Mouse (Mus musculus) CH12.LX (cell line): ENCODE results near the gene Cep170.

ENCODE experiments used
- CTCF ChIP-seq, 2 experiments: IDR thresholded peaks in 1 of 2; conservative IDR thresholded peaks in 1 of 2; 2 replicates each; pipeline ENCODE4 v1.5.1; 2011 to 2012; ENCODE audit warnings: low read depth in 2 of 2, low read length in 2 of 2, improper control_type of control experiment in 1 of 2, inconsistent platforms in 1 of 2, mild to moderate bottlenecking in 1 of 2, moderate library complexity in 1 of 2
- GABPA ChIP-seq: IDR thresholded peaks from 2 replicates; pipeline ENCODE4 v1.6.1; 2012; ENCODE audit warnings: low read depth, low read length, improper control_type of control experiment, inconsistent platforms; ENCODE audit not compliant: insufficient replicate concordance
- HCFC1 ChIP-seq: IDR thresholded peaks from 2 replicates; pipeline ENCODE4 v1.6.1; 2012; ENCODE audit warnings: low read depth, mild to moderate bottlenecking, inconsistent platforms, low read length, improper control_type of control experiment
- MAZ ChIP-seq: IDR thresholded peaks from 2 replicates; pipeline ENCODE4 v1.6.1; 2012; ENCODE audit warnings: low read depth, mild to moderate bottlenecking, inconsistent platforms, low read length, improper control_type of control experiment, moderate library complexity
- MXI1 ChIP-seq: IDR thresholded peaks from 2 replicates; pipeline ENCODE4 v1.6.1; 2011; ENCODE audit warnings: mild to moderate bottlenecking, low read depth, low read length, improper control_type of control experiment
- POLR2A ChIP-seq: IDR thresholded peaks from 2 replicates; pipeline ENCODE4 v1.6.1; 2011; ENCODE audit warnings: low read depth, mild to moderate bottlenecking, improper control_type of control experiment, low read length
- SMC3 ChIP-seq: IDR thresholded peaks from 2 replicates; pipeline ENCODE4 v1.6.1; 2011; ENCODE audit warnings: low read depth, low read length, improper control_type of control experiment
- UBTF ChIP-seq: IDR thresholded peaks from 2 replicates; pipeline ENCODE4 v1.6.1; 2012; ENCODE audit warnings: low read depth, mild to moderate bottlenecking, inconsistent platforms, low read length, improper control_type of control experiment, moderate library complexity
- USF1 ChIP-seq: IDR thresholded peaks from 2 replicates; pipeline ENCODE4 v1.6.1; 2014; ENCODE audit warnings: low read depth, mild to moderate bottlenecking, inconsistent platforms, low read length, improper control_type of control experiment

DNA sequence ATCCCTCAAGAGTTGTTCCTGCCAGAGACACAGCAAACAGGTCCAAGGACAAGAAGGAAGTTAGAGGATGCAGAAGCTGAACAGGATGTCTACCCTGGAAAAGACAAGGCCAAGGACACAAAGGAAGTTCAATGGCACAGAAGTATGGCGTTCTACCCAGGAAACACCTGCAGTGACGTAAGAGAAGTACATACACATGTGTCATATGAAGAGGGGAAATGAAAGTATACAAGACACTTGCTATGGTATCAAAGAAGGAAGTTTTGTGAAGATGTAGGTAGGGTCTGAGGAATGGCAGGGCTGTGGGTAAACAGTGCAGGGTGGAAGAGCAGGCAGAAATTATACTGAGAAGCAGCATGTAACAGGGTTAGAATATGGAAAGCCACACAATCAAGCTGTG is 81.0 kb downstream of the Cep170 start:
- TF ChIP-seq CTCF (conservative IDR thresholded peaks at IDR 0.05 in 1 of 2, IDR thresholded peaks at IDR 0.05 in 1 of 2; ENCODE audit: low read depth in 2 of 2, low read length in 2 of 2), result no peak
- TF ChIP-seq GABPA, result no peak
- no peak for TF ChIP-seq UBTF
- TF ChIP-seq HCFC1, result no peak
- TF ChIP-seq POLR2A, result no peak
- no peak for TF ChIP-seq MXI1
- TF ChIP-seq MAZ, result no peak
- no peak for TF ChIP-seq USF1
- TF ChIP-seq SMC3, result no peak
